Mouse (Mus musculus) megakaryocyte, embryonic 14.5 days (primary cell): ENCODE measurements around the gene Arfgap2. TPM values are rescaled to one million over a fixed set of nuclear protein-coding genes. Genes with fewer than 3 reads are reported as not detected.
A peak's percentile ranks its signal among the peaks of the same experiment; 100 is the strongest.

Experiments used
- H3K27me3 ChIP-seq: replicated peaks from 2 replicates; pipeline ENCODE3; 2012; ENCODE audit warnings: inconsistent platforms
- H3K36me3 ChIP-seq: replicated peaks from 2 replicates; pipeline ENCODE3; 2012; ENCODE audit warnings: low read length, inconsistent platforms, mixed read lengths
- H3K4me1 ChIP-seq: 2 replicates; pipeline ENCODE4 v1.6.1; 2012; ENCODE audit warnings: inconsistent platforms
- H3K4me3 ChIP-seq: replicated peaks from 2 replicates; pipeline ENCODE3; 2012; ENCODE audit warnings: moderate library complexity, mild to moderate bottlenecking, inconsistent platforms
- H3K9me3 ChIP-seq: 2 replicates; pipeline ENCODE4 v1.6.1; 2012; ENCODE audit warnings: inconsistent platforms
- FLI1 ChIP-seq: IDR thresholded peaks from 2 replicates; pipeline ENCODE4 v1.6.1; 2012; ENCODE audit warnings: low read length, inconsistent platforms, mixed read lengths
- GATA1 ChIP-seq: IDR thresholded peaks from 3 replicates; pipeline ENCODE4 v1.6.1; 2012; ENCODE audit warnings: mixed read lengths, low read length, inconsistent platforms, borderline replicate concordance
- polyA plus RNA-seq: library from polyadenylated mRNA; stranded (reverse); fragments of >175 nt; gene quantifications from 2 replicates; pipeline ENCODE4 v1.2.3, GENCODE M21; 2012; ENCODE audit warnings: low replicate concordance; ENCODE audit not compliant: insufficient read depth

The Arfgap2 gene
- polyA plus RNA-seq, 1 experiment: 28.6 TPM

DNA sequence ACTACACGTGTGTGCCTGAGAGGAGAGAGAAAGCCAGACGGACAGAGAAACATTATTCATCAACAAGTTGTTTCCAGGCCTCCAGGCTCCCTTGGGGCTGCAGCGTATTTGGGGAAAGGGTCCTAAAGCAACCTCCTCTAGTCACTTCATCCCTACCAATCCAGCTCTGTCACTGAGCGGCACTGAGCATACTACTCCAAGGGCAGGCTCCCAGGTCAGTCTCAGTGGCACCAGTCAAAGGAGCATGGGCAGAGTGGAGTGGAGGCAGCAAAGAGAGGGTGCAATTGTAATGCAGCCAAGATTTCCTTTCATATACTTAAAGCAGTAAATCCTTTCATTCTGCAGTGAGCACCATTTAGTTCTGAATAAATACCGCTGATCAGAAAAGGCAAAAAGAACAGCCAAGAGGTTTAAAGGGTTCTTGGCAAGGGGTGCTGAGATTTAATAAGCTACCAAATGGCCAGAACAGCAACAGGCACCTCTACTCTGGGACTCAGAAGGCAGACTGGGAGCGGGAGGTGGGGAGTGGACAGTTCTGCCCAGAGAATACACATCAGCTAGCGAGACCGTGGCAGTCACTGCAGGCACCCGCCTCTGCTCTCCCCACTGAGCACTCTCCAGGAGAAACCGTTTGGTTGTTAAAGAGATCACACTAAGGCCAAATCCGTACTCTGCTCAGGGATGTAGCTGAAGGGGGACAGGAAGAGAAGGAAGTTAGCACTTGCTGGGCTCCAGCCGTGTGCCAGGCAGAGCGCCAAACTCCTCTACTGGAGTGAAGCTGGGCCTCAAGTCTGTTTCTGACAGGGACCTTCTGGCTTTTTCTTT is 19.8 kb downstream of the Arfgap2 start:
- peaks cover 6% of the 10 kb centered on the region for H3K27me3 ChIP-seq
- H3K36me3 ChIP-seq: no peaks in the 10 kb centered on the region
- H3K9me3 ChIP-seq: no peaks in the 10 kb centered on the region
- no peak overlapping the region for H3K4me3 ChIP-seq
- no peak for TF ChIP-seq GATA1
- no peak for TF ChIP-seq FLI1
- H3K4me1 ChIP-seq: peaks cover 21% of the 10 kb centered on the region

DNA sequence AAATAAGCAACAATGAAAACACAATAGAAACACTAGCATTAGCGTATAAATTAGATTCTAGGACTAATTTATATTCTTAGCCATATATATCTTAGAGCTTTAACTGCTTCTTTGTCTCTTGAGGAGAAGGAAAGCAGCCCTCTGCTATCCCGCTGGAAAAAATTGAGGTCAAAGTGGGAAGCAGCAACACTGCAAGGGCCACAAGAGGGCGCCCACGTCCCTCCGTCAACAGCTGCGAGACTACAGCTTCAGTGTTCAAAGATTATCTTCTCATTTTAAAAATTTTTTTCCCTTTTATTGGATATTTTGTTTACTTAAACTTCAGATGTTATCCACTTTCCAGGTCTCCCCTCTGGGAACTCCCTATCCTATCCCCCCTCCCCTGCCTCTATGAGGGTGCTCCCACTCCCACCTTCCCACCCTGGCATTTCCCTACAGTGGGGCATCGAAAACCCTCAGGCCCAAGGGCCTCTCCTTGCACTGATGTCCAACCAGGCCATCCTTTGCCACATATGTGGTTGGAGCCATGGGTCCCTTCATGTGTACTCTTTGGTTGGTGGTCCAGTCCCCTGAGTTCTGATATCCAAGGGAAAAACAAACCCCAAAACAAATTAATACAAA is 21.2 kb downstream of the Arfgap2 start:
- no peak overlapping the region for H3K4me3 ChIP-seq
- H3K36me3 ChIP-seq: no peaks in the 10 kb centered on the region
- peaks cover 6% of the 10 kb centered on the region for H3K27me3 ChIP-seq
- TF ChIP-seq FLI1: no peak
- no peak for TF ChIP-seq GATA1
- H3K9me3 ChIP-seq: no peaks in the 10 kb centered on the region
- peaks cover 21% of the 10 kb centered on the region for H3K4me1 ChIP-seq

DNA sequence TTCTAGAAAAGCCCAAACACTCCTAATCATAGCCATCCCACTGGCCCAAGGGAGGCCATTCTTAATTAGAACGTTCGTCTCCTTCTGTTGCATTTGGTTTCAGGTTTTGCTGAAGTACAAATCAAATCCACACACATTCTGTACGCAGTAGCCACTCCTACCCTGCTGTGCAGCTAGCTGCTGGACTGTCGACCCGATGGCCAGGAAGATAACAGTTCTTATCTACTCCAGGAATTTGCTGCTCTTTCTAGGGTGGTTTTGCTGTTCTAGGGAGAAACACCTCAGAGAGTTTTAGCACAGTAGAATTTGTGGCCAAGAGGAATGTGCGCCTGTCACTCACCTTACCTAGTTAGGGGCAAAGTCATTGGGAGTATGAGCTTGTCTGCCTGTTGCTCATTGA is 22.8 kb downstream of the Arfgap2 start:
- TF ChIP-seq FLI1 (no peak), GATA1 (no peak)

DNA sequence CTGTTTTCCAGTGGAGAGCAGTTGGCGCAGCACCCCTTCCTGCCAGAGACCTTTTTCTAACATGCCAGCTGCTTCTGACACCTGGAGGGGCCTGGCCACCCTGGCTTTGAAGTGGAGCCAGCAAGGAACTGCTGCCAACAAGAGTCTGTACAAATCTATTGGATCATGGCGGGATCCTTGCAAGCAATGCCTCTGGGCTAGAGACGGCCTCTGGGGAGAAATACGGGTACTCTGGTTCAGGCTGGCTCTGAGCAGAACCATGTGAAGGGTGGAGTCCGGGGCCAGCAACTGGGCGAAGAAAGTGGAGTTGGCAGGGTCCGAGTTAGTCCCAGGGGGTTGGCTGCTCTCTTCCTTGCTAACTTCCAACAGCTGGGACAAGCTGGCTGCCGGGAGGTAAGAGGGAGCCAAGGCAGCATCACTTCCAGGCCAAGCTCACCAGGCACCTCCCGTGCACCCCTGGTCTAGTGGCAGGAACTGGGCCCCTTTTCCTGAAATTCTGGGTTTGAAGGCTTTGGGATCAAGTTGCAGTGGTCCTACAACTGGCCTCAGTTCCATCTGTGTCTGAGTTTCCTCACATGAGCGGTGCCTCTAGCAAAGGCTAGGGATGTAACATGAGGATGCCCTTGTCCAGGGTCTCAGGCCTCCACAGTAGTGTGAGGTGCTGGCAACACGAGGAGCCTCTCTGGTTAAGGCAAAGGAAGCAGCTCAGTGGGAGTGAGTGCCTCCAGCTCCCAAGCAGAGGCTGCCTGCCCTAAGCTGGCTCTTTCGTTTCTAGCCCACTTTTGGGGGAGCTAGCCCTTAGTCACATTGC is 26.6 kb downstream of the Arfgap2 start:
- Histone ChIP-seq H3K9me3 (no peaks in the 10 kb centered on the region), H3K27me3 (peaks cover 12% of the 10 kb centered on the region)

More for the DNA sequence above, 22.8 kb downstream of the Arfgap2 start:
- Histone ChIP-seq H3K4me1 (peaks cover 21% of the 10 kb centered on the region), H3K27me3 (peaks cover 12% of the 10 kb centered on the region), H3K36me3 (no peaks in the 10 kb centered on the region), H3K4me3 (no peak overlapping the region), H3K9me3 (no peaks in the 10 kb centered on the region)

DNA sequence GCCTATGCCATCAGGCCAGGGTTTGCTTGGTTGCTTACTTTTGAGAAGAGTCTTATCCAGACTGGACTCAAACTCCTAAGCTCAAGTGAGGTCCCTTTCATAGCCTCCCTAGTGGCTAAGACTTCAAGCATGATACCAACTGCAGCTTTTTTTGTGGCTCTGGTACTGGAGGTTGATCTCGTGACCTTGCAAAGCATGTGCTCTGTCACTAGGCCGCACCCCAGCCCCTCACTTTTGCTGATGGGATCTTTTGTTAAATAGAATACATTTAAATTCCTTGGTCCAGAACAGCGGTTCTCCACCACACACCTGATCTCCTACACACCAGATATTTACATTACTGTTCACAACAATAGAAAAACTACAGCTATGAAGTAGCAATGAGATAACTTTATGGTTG is 29.5 kb downstream of the Arfgap2 start:
- Histone ChIP-seq H3K36me3 (no peaks in the 10 kb centered on the region), H3K4me3 (no peak overlapping the region), H3K4me1 (peaks cover 8% of the 10 kb centered on the region), H3K9me3 (no peaks in the 10 kb centered on the region), H3K27me3 (peaks cover 11% of the 10 kb centered on the region)
- TF ChIP-seq FLI1 (no peak), GATA1 (no peak)

More for the DNA sequence above, 26.6 kb downstream of the Arfgap2 start:
- no peak for TF ChIP-seq FLI1
- no peak for TF ChIP-seq GATA1
- Histone ChIP-seq H3K4me3 (no peak overlapping the region), H3K4me1 (peaks cover 8% of the 10 kb centered on the region), H3K36me3 (no peaks in the 10 kb centered on the region)

DNA sequence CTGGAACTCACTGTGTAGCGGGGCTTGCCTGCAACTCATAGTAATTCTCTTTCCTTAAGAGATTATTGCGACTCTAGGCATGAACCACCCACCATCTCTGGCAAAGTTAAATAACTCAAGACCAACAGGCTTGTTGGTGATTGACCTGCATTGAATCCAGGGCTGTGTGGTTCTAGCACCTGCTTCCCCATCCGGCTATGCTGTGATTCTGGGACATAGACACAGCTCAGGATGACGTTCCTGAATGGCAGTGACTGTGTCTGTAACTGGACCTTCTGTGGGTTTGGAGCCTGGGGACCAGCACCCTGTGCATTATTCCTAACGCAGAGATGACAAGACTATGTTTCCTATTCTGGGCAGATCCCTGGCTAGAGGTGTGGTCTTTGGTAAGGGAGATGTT is 31.1 kb downstream of the Arfgap2 start:
- Histone ChIP-seq H3K9me3 (no peaks in the 10 kb centered on the region), H3K4me3 (no peak overlapping the region), H3K27me3 (peaks cover 11% of the 10 kb centered on the region), H3K36me3 (no peaks in the 10 kb centered on the region), H3K4me1 (peaks cover 8% of the 10 kb centered on the region)
- TF ChIP-seq GATA1 (no peak), FLI1 (no peak)

DNA sequence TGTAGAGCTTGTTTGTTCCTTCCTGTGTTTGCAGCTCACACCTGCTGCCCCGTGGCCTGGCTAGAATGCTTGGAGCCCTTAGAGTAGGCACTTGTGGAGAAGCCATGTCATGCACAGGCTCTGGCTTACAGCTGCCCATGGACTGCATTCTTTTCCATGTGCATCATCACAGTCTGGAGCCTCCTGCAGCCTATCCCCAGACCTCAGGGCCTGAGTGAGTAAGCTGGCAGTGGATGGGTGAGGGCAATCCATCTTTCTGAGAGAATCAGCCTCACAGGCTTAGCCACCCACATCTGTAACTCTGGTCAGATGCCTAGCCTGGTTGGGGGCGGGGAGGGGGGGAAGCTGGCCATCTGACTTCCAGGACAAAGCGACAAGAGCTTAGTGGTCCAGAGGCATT is 34.4 kb downstream of the Arfgap2 start:
- peaks cover 8% of the 10 kb centered on the region for H3K27me3 ChIP-seq
- H3K4me1 ChIP-seq: peaks cover 21% of the 10 kb centered on the region
- H3K4me3 ChIP-seq: no peak overlapping the region
- no peaks in the 10 kb centered on the region for H3K36me3 ChIP-seq
- H3K9me3 ChIP-seq: no peaks in the 10 kb centered on the region
- TF ChIP-seq FLI1 (no peak), GATA1 (no peak)

DNA sequence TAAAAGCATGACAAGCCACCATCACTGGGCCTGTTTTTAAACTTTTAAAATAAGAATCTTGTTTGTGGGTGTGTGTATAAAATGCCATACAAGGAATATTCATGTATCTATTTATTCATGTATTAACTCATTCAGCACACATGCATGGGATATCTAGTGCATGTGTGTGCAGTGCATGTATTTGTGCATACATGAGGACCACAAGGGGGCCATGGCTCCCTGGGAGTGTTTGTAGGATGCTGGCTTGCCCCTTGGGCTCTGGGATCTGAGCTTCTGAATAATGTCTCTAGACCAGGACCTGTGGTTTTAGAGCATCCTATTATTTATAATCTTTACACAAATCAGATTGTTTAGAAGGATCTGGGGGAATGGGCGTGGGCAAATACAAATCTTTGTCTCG is 36.0 kb downstream of the Arfgap2 start:
- peaks cover 21% of the 10 kb centered on the region for H3K4me1 ChIP-seq
- no peak for TF ChIP-seq FLI1
- TF ChIP-seq GATA1: no peak
- H3K36me3 ChIP-seq: no peaks in the 10 kb centered on the region
- no peak overlapping the region for H3K4me3 ChIP-seq
- H3K9me3 ChIP-seq: no peaks in the 10 kb centered on the region
- H3K27me3 ChIP-seq: peaks cover 17% of the 10 kb centered on the region

DNA sequence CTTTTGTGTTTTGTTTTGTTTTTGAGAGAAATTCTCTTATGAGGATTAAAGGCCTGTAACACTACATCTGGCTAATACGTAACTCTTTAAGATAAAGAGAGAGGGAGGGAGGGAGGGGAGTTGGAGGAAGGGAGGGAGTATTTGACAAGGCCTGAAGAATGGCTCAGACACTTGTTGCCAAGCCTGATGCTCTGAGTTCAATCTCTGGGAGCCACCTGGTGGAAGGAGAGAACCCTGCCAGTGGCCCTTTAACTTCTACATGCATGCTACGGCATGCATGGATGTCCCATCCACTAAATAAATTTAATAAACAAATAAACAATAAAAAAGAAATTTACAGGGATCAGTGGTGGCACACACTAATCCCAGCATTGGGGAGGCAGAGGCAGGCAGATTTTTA is 37.1 kb downstream of the Arfgap2 start:
- TF ChIP-seq FLI1 (no peak), GATA1 (no peak)
- Histone ChIP-seq H3K27me3 (peaks cover 17% of the 10 kb centered on the region), H3K36me3 (no peaks in the 10 kb centered on the region), H3K9me3 (no peaks in the 10 kb centered on the region), H3K4me1 (peaks cover 25% of the 10 kb centered on the region), H3K4me3 (no peak overlapping the region)

DNA sequence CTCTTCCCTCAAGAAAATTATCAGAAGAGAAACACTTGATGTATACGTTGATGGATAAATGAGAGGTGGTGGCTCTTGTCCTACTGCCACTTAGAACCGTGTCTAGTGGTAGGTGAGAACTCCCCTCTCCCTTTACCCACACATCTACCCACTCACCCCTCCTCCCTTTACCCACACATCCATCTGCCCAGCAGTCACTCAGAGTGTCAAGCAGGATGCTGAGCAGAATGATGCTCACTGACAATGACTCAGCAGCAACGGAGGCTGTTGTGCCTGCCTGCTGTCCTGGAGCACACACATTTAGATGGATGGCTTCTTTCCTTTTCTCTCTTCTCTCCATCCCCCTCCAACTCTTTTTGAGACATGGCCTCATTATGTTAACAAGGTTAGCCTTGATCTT is 38.1 kb downstream of the Arfgap2 start:
- TF ChIP-seq FLI1 (no peak), GATA1 (no peak)
- Histone ChIP-seq H3K9me3 (no peaks in the 10 kb centered on the region), H3K36me3 (no peaks in the 10 kb centered on the region), H3K4me1 (peaks cover 25% of the 10 kb centered on the region), H3K27me3 (peaks cover 24% of the 10 kb centered on the region), H3K4me3 (peak overlapping the region; percentile 53)
